Comparison of ENCODE assay signal across 19 mouse cellular contexts in the genomic region with DNA sequence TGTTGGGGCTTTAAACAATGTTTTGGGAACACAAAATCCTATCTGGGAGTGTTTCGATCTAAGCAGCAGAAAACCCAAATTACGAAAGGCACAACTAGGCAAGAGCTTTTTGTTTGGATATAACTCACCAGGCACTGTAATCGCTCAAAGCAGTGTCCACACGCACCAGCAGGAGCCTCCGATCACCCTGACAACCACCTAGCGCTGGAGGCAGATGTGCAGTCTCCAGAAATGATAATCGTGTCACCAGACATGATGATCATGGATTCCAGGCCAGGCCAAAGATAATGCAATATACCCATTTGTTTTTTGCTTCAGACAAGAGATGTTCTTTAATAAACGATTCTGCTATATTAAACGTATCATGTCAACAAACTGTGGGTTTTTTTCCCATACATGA. TPM values are rescaled to one million over a fixed set of nuclear protein-coding genes. Genes with fewer than 3 reads are reported as not detected.
DNase-seq lines count a peak whose midpoint lies in the region; ATAC-seq and TF ChIP-seq lines count a peak whose summit lies in the region.
"Had no signal": no experiment of that assay in that cellular context is flagged by ENCODE, and none has a peak within 500 bp of the region (broad histone marks: within the 10 kb centered on the region; RNA-seq: fewer than 3 reads in every experiment).

No protein-coding gene starts in this region.

- WGBS in liver, embryonic 14.5 days (ENCODE audit: insufficient replicate concordance): 51% methylated on average over 9 of the region's 9 CpGs

- no peaks in the 10 kb centered on the region for H3K36me3 ChIP-seq in liver, embryonic 14.5 days (replicated peaks; ENCODE audit: control insufficient read depth, insufficient read depth, low read depth)
- H3K36me3 ChIP-seq: embryonic facial prominence, embryonic 12.5 days; hindbrain, embryonic 13.5 days had no signal

- no peak overlapping the region for H3K4me3 ChIP-seq in liver, embryonic 14.5 days (ENCODE audit: insufficient read depth in 1 of 2, low read depth in 2 of 2, low read length in 2 of 2)
- H3K4me3 ChIP-seq: embryonic facial prominence, embryonic 12.5 days; hindbrain, embryonic 13.5 days had no signal

- no peak overlapping the region for H3K9ac ChIP-seq in liver, embryonic 14.5 days (replicated peaks)
- H3K9ac ChIP-seq: embryonic facial prominence, embryonic 12.5 days; hindbrain, embryonic 13.5 days had no signal

- TF ChIP-seq CTCF in liver, embryonic 14.5 days (IDR thresholded peaks at IDR 0.05; ENCODE audit: low read depth): no peak

- peaks cover 22% of the 10 kb centered on the region for H3K27me3 ChIP-seq in liver, embryonic 14.5 days (ENCODE audit: control insufficient read depth, insufficient read depth, low read length)
- H3K27me3 ChIP-seq: Patski had no signal

- H3K27ac ChIP-seq in liver, embryonic 14.5 days: no peak overlapping the region
- H3K27ac ChIP-seq: embryonic facial prominence, embryonic 12.5 days; hindbrain, embryonic 13.5 days; hindbrain, postnatal 0 days had no signal

- peak; percentile 79 for TF ChIP-seq EP300 in liver, embryonic 14.5 days (IDR thresholded peaks at IDR 0.05; ENCODE audit: low read depth)

- no peaks in the 10 kb centered on the region for H3K9me3 ChIP-seq in liver, embryonic 14.5 days (ENCODE audit: control insufficient read depth, low read length)
- H3K9me3 ChIP-seq: embryonic facial prominence, embryonic 12.5 days; hindbrain, embryonic 13.5 days had no signal

- peak; percentile 69 for ATAC-seq in liver, embryonic 14.5 days (ENCODE audit: insufficient read depth)
- ATAC-seq in cerebellum, adult (ENCODE audit: insufficient number of reproducible peaks, low FRiP score, low TSS enrichment): no peak
- ATAC-seq: forebrain, embryonic 16.5 days; hindbrain, postnatal 0 days; Patski had no signal

- peak; percentile 41 for DNase-seq in MN1 (ENCODE audit: low spot score)
- DNase-seq in liver: peak; percentile 41
- DNase-seq in liver, embryonic 14.5 days (ENCODE audit: low read depth in 3 of 3, low spot score in 3 of 3): peak; percentile 24 to 37 (median 30)
- peak; percentile 13 for DNase-seq in retina, embryonic 14.5 days (ENCODE audit: low spot score)
- no peak for DNase-seq in frontal cortex, postnatal 25 days (ENCODE audit: low spot score in 2 of 2)
- no peak for DNase-seq in kidney, postnatal 36 days
- DNase-seq: adrenal gland, adult 2 months; cerebellum, adult 2 months; cerebellum, postnatal 10 days; embryo, embryonic 11 days; gastrocnemius, postnatal 14 days; heart, postnatal 10 days; heart, postnatal 4 days had no signal

- H3K4me1 ChIP-seq in liver, embryonic 14.5 days (replicated peaks; ENCODE audit: control insufficient read depth in 2 of 2, insufficient read depth in 2 of 2, low read length in 1 of 2): peaks cover 2 to 9% of the 10 kb centered on the region in 2 experiments; a peak in 3 of 4 replicates

- peak overlapping the region; percentile 38 for H3K4me2 ChIP-seq in liver, embryonic 14.5 days (ENCODE audit: low read depth)
- H3K4me2 ChIP-seq: embryonic facial prominence, embryonic 12.5 days; hindbrain, embryonic 13.5 days had no signal

RNA-seq across cellular contexts. Expression of a gene that starts 2.1 kb away (rescaled TPM):
- polyA plus RNA-seq in liver, embryonic 14.5 days (2012; rRNA removed): 5.9 and 7.4 TPM in 2 replicates
- polyA plus RNA-seq in liver, embryonic 14.5 days (2014; fragmentation: Nextera tagmentation; extraction: Ambion mirVana): 16.4 and 25.9 TPM in 2 replicates

Comparison
In these comparisons a context has a peak if more than half of its experiments do, and no peak if none do; other contexts are left out.
1. DNase-seq: peak in MN1 (single experiment), liver (single experiment), liver, embryonic 14.5 days (3 of 3) and retina, embryonic 14.5 days (single experiment); none in frontal cortex, postnatal 25 days (0 of 2) and kidney, postnatal 36 days (0 of 2).